Mouse (Mus musculus) embryonic stem cell, embryonic (primary cell): Measurements from ENCODE around the gene 1700109H08Rik.

Experiments used
- CTCF ChIA-PET, 4 experiments: fragments of 300-600 bp in 2 of 4; fragments of 350-600 bp in 2 of 4; sonication (Branson Sonifier 250); formaldehyde crosslinking; loops; one replicate each; lab custom pipeline; 2022; ENCODE audit warnings: inconsistent platforms in 2 of 4; lab: Charles Lee
- POLR2A ChIA-PET, 4 experiments: fragments of 300-600 bp in 2 of 4; fragments of 350-600 bp in 2 of 4; sonication (Branson Sonifier 250); formaldehyde crosslinking; loops; one replicate each; lab custom pipeline; 2022; ENCODE audit warnings: antibody characterized with exemption in 4 of 4, inconsistent platforms in 1 of 4; lab: Charles Lee

The 1700109H08Rik gene

GRCm38 (mm10) chr5:3571266-3571665, at the start of gene 1700109H08Rik:
Gene 1700109H08Rik, plus strand, starts transcription at chr5:3571566.
- ChIA-PET CTCF (interaction anchor here in 1 of 4 experiments (1.5 to 2.1 kb wide), 3 partner anchors 28 to 62 kb away, joined by 3 to 5 read pairs (median 4); partner anchors contain the start of gene Fam133b), POLR2A (interaction anchor here in 2 of 4 experiments (0.9 to 1.5 kb wide), 3 partner anchors 10 to 26 kb away, joined by 3 to 5 read pairs (median 4); no protein-coding TSS in a partner anchor)

GRCm38 (mm10) chr5:3521741-3522140, 49.6 kb upstream of the 1700109H08Rik start:
- ChIA-PET POLR2A (interaction anchor here in 3 of 4 experiments (0.6 to 2.0 kb wide), 9 partner anchors 8 to 318 kb away, joined by 3 to 13 read pairs (median 4); partner anchors contain the start of gene Fam133b (in 1 of the 3)), CTCF (no interaction called here)

GRCm38 (mm10) chr5:3522826-3523225, 48.5 kb upstream of the 1700109H08Rik start:
- CTCF ChIA-PET, result interaction anchor here in 2 of 4 experiments (0.6 to 0.7 kb wide), 3 partner anchors 10 to 53 kb away, joined by 4 to 5 read pairs (median 5); no protein-coding TSS in a partner anchor
- POLR2A ChIA-PET, result interaction anchor here in 3 of 4 experiments (0.7 to 2.0 kb wide), 12 partner anchors 9 to 660 kb away, joined by 3 to 9 read pairs (median 4); partner anchors contain the start of gene Fam133b (in 1 of the 3)

DNA sequence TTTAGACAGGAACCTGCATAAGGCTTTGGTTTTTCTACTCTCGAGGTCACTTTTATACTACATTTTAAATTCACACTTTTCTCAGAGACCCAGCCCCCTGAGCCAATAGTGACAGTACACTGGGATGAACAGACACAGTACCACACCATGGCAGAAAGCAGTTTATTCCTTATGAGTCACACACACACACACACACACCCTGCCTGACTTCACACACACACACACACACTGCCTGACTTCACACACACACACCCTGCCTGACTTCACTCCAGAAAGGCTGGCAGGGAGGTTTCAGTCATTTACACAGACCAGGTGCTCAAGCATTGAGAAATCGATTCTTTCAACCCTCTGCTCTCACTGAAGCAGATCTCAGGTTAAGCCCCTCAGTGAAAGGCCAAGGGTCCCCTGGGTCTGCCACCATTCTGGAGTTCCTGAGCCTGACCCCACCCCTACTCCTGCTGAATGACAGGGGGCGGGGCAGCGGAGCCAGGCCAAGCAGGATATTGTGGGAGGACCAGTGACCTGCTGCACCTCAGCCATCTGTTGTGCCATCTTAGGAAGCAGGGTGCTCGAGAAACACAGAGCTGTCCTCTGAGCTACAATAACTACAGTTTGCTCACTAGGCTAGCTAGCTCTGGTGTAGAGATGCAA, 44.2 kb upstream of the 1700109H08Rik start:
- POLR2A ChIA-PET, result interaction anchor here in 2 of 4 experiments (1.0 kb wide), 2 partner anchors 13 to 16 kb away, joined by 4 read pairs; partner anchors contain the start of gene Fam133b (in 1 of the 2)
- CTCF ChIA-PET, result no interaction called here

GRCm38 (mm10) chr5:3529585-3530189, 41.7 kb upstream of the 1700109H08Rik start:
- CTCF ChIA-PET, result no interaction called here
- POLR2A ChIA-PET, result interaction anchor here in 3 of 4 experiments (0.7 to 1.4 kb wide), 4 partner anchors 13 to 377 kb away, joined by 4 to 5 read pairs (median 4); partner anchors contain the start of gene Fam133b (in 2 of the 3)

DNA sequence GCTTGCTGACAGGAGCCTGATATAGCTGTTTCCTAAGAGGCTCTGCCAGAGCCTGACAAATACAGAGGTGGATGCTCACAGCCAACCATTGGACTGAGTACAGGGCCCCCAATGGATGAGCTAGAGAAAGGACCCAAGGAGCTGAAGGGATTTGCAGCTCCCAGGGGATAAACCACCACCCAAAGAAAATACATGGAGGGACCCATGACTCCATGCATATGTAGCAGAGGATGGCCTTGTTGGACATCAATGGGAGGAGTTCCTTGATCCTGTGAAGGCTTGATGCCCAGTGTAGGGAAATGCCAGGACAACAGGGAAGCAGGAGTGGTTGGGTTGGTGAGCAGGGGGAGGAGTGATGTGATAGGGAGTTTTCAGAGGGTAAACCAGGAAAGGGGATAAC, 39.3 kb upstream of the 1700109H08Rik start:
- CTCF ChIA-PET, result interaction anchor here in 1 of 4 experiments (0.6 kb wide), 1 partner anchor 127 kb away, joined by 4 read pairs; no protein-coding TSS in a partner anchor
- POLR2A ChIA-PET, result interaction anchor here in 2 of 4 experiments (0.9 to 1.6 kb wide), 2 partner anchors 11 kb away, joined by 3 to 6 read pairs; partner anchors contain the start of gene Fam133b (in 1 of the 2)

- POLR2A ChIA-PET, result interaction anchor here in 2 of 4 experiments (0.8 to 1.5 kb wide), 4 partner anchors 8 to 14 kb away, joined by 3 to 6 read pairs (median 4); no protein-coding TSS in a partner anchor
- CTCF ChIA-PET, result no interaction called here
Measured at GRCm38 (mm10) chr5:3536592-3537212, 34.7 kb upstream of the 1700109H08Rik start.

DNA sequence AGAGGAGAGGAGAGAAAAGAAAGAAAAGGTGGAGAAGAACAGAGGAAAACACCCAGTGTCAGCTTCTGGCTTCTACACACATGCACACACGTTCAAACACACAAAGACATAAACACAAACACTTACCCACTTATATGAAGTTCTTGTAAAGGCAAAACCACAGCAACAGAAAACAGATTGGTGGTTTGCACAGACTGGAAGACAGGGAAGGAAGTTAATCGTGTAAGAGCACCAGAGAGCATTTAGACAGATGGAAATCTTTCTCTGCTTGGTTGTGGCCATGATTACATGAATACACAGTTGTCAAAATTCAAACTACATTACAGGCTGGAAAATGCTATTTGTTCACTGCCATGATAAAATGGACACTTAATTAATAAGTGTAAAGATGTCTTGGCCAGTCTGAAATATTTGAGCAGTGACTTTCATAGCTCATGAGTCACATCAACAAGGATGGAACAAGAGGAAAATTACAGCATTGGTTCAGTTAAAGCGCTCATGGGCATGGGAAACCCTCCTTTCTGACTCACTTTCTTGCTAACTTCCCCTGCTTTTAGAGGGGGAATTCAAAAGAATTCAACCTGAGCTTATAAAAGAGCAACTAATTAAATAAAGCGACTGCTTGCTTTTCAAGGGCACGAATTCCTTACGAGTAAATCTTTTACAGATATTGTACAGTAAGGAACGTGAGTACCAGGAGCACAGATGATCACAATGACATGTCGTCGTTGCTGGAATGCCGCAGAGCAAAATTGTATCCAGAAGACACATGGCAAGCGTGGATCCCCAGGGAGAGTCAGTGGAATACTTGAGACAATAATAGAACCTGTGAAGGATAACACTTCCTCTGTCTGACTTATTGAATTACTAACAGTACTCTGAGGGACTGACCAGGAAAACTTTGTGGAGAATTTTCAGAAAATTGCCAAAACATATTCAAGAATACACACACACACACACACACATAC, 32.6 kb upstream of the 1700109H08Rik start:
- CTCF ChIA-PET, result interaction anchor here in 1 of 4 experiments (0.5 kb wide), 1 partner anchor 475 kb away, joined by 3 read pairs; no protein-coding TSS in a partner anchor
- POLR2A ChIA-PET, result interaction anchor here in 1 of 4 experiments (1.2 kb wide), 1 partner anchor 8 kb away, joined by 3 read pairs; no protein-coding TSS in a partner anchor

- ChIA-PET POLR2A (interaction anchor here in 2 of 4 experiments (1.9 to 2.6 kb wide), 2 partner anchors 11 to 55 kb away, joined by 4 to 7 read pairs; partner anchors contain the start of genes Pex1 (in 1 of the 2) and Rbm48 (in 1 of the 2)), CTCF (no interaction called here)
Measured at GRCm38 (mm10) chr5:3541871-3542270, 29.5 kb upstream of the 1700109H08Rik start.

DNA sequence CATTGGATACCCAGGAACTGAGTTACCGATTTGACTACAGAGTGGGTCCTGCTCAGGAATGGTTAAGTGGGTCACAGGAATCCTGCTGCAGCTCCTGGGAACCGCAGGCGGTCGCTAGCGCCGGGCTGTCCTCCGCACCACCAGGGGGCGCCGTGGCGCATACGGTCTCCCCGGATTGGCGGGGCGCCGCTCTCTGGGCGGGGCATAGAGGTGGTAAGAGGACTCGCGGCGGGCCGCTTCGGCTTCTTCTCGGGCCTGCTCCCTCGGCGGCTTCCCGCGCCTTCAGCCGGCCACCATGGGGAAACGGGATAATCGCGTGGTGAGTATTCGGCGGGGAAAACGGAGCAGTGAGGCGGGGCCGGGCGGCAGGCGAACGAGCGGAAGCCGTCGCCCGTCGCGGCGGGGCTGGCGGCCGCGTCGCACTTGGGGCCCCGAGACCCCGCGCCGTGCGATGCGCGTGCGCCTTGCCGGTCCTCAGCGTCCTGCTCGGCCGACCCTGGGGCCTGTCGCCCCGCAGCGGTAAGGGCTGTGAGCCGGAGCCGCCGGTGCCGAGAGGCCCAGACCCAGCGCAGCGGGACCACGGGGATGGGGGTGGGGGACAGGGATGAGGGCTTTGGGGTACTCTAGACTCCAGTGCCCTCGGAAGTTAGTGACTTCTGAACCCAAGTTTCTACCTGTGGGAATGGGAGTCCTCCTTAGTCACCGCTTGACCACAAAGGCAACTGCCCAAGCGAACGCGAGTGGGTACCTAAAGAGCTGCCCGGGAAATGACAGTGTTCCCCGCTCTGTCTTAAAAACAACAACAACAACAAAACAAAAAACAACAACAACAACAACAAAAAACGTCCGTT, 27.5 kb upstream of the 1700109H08Rik start, which contains the start of gene Fam133b:
Gene Fam133b (plus strand): TSS at position 205 of the 851 bp plus-strand sequence.
- CTCF ChIA-PET, result interaction anchor here (0.5 to 1.2 kb wide), 12 partner anchors 15 to 392 kb away, joined by 3 to 6 read pairs (median 4); partner anchors contain the start of genes Pex1 (in 3 of the 4), Rbm48 (in 3 of the 4) and 1700109H08Rik (in 1 of the 4)
- POLR2A ChIA-PET, result interaction anchor here (0.5 to 2.4 kb wide), 59 partner anchors 8 to 259 kb away, joined by 3 to 13 read pairs (median 4); partner anchors contain the start of genes Pex1 (in 4 of the 4), Rbm48 (in 4 of the 4) and Krit1 (in 1 of the 4)

GRCm38 (mm10) chr5:3544480-3544769, 26.9 kb upstream of the 1700109H08Rik start:
- ChIA-PET POLR2A (interaction anchor here in 3 of 4 experiments (0.7 to 2.4 kb wide), 17 partner anchors 9 to 188 kb away, joined by 3 to 13 read pairs (median 4); partner anchors contain the start of genes Pex1 (in 3 of the 3) and Rbm48 (in 3 of the 3)), CTCF (no interaction called here)

GRCm38 (mm10) chr5:3546226-3546625, 25.1 kb upstream of the 1700109H08Rik start:
- ChIA-PET CTCF (no interaction called here), POLR2A (interaction anchor here in 2 of 4 experiments (1.2 to 2.3 kb wide), 6 partner anchors 10 to 105 kb away, joined by 3 to 8 read pairs (median 4); partner anchors contain the start of genes Pex1 (in 1 of the 2), Rbm48 (in 1 of the 2) and Tmbim7 (in 1 of the 2))

GRCm38 (mm10) chr5:3551481-3551880, 19.9 kb upstream of the 1700109H08Rik start:
- POLR2A ChIA-PET, result interaction anchor here in 1 of 4 experiments (1.3 kb wide), 1 partner anchor 17 kb away, joined by 4 read pairs; no protein-coding TSS in a partner anchor
- CTCF ChIA-PET, result no interaction called here

DNA sequence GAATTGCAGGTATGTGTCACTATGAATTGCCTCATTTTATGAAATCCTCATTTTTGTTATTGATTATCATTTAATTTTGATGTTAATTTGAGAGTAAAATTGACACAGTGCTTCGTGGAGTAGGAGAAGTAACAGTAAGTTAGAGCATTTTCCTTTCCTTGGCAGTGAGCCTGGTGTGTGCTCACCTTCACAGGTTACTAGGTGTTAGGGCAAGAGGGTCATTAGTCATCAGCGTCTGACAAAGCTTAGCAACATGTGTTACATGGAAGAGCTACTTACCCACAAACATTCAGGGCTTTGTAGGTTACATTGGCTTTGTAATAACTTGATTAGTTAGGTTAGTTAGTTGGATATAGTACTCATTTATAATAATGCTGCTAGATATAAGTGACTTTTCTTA, 17.2 kb upstream of the 1700109H08Rik start:
- POLR2A ChIA-PET, result interaction anchor here in 1 of 4 experiments (0.8 to 2.3 kb wide), 4 partner anchors 10 to 26 kb away, joined by 3 to 13 read pairs (median 4); partner anchors contain the start of gene Fam133b
- CTCF ChIA-PET, result no interaction called here

GRCm38 (mm10) chr5:3574825-3575224, 3.5 kb downstream of the 1700109H08Rik start:
- CTCF ChIA-PET, result interaction anchor here in 3 of 4 experiments (0.6 to 1.5 kb wide), 3 partner anchors 32 to 59 kb away, joined by 3 to 4 read pairs (median 3); no protein-coding TSS in a partner anchor
- POLR2A ChIA-PET, result interaction anchor here in 3 of 4 experiments (0.6 to 1.7 kb wide), 4 partner anchors 10 to 21 kb away, joined by 3 to 9 read pairs (median 4); partner anchors contain the start of genes Pex1 (in 1 of the 3) and Rbm48 (in 1 of the 3)
